Mouse (Mus musculus) heart, adult 2 months (tissue): ENCODE measurements at regions not wholly inside any gene's neighbourhood (a gene's known extent, or its start where the extent isn't known, plus 50 kb on each side); places are given as distances from the start of the nearest gene placed in this dataset.

ENCODE experiments used
- CTCF ChIP-seq: fragments of 200-600 bp; IDR thresholded peaks from 2 replicates; pipeline ENCODE4 v1.8.1; 2022; ENCODE audit warnings: antibody characterized with exemption, mild to moderate bottlenecking, moderate library complexity
- POLR2A ChIP-seq: fragments of 200-500 bp; IDR thresholded peaks from 2 replicates; pipeline ENCODE4 v1.6.1; 2011; ENCODE audit warnings: mild to moderate bottlenecking, low read depth, low read length, control low read depth; ENCODE audit not compliant: insufficient read depth

- no peak for TF ChIP-seq POLR2A
- TF ChIP-seq CTCF: no peak
Observed at GRCm38 (mm10) chr13:107093683-107094082, 71.8 kb upstream of the Kif2a start.
